Mouse (Mus musculus) urinary bladder, postnatal 10 days (tissue): ENCODE results near the gene Adcy9.

Experiments used
- DNase-seq: peaks from one replicate; pipeline ENCODE4 v3.0.0; 2022; ENCODE audit warnings: low spot score

The Adcy9 gene

DNA sequence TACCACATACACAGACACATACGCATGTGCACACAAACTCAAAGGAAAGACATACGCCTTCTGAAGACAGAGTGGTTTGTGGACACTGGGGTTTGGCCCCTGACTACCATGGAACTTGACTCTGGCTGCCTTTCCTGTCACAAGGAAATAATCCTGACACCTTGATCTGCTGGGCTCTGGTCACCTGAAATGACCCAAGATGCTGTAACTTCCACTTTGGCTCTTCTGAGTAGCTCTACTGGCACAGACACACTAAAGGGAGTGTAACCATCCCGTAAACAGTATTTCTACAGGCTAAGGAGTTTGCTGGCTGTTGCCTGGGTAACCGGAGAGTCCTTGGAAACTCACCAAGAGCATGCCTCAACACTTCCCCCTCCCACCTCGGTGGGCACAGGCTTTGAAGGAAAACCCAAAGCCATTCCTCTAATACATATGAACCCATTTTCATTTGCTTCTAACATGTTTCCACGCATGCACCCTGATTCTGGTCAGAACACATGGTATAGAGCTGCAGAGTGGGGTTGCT lies 102.2 kb downstream of the Adcy9 start:
- no peak for DNase-seq

DNA sequence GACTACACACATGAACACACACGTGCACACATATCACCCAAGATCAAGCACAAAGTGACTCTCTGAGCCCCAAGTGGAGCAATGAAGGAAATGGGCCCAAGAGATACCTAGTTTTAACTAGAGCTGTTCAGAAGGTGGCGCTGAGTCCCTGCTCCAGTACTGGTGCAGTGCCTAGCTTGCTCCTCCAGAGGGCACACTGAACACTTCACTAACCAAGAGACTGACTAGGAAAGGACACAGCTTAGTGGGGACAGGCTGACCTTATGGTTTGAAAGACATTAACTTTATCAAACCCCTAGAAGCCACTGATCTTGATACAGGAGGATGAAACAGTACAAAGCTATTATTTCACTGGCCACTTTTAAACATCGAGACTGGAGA lies 104.2 kb downstream of the Adcy9 start:
- DNase-seq: no peak

DNA sequence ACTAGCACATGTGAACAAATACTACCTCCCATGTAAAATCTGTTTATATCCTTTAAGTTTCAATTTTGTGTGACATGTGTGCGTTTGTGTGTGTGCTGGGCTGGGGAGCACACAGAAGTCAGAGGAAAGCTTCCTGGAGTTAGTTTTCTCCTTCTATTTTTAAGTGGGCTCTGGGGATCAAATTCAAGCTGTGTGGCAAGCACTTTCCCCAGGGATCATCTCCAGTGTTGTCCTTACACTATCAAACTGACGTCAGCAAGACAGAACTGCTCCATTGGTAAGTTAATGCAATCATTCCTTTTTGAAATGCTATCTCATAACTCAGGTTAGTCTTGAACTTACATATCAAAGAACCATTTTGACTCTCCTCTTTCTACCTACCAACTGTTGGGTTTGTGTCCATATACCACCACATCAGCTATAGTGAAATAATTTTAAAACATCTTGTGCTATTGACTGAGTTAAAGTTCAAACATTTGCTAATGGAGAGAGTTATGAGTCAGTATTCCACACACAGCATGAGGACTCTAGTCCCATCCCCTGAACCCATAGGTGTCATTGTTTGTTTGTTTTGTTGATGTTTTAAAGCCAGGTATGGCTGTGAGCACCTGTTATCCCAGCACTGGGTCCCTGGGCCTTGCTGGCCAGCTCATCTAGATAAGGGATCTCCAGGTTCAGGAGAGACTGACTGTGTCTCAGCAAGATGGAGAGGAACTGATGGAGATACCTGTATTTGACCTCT lies 104.8 kb downstream of the Adcy9 start:
- DNase-seq: no peak

DNA sequence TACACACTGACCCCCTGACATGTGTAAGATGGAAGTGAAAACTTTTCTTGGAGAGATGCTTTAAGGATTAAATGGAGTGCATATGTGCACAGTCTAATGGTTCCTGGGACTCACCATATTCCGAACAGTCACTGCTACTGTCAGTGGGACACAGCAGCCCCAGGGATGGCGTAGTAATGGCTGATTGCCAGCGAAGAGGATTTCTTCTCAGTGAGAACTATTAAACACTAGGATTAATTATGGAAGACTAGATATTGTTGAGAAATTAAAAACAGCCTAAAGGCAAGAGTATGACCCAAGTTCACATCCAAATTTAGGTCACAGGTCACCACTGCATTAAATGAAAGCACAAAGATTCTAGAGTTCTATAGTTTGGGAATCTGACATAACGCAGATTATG lies 105.4 kb downstream of the Adcy9 start:
- no peak for DNase-seq

DNA sequence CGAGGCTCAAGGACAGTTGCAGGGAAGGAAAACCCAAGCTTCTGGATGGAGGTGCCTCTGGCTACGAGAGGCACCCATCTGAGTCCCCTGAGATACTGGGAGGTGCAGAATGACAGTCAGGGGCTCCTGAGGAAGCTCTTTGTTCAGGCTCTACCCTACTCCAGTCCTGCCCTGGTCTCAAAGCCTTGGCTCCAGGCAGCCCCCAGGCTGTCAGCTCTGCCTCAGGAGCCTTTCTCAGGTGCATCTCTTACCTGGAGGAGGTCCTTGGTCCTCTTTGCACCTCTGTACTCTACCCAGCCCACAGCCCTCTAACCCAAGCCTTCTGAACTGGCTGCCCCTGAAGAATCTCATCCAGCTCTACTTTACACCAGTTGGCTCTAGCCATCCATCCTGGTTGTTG lies 108.3 kb downstream of the Adcy9 start:
- no peak for DNase-seq

DNA sequence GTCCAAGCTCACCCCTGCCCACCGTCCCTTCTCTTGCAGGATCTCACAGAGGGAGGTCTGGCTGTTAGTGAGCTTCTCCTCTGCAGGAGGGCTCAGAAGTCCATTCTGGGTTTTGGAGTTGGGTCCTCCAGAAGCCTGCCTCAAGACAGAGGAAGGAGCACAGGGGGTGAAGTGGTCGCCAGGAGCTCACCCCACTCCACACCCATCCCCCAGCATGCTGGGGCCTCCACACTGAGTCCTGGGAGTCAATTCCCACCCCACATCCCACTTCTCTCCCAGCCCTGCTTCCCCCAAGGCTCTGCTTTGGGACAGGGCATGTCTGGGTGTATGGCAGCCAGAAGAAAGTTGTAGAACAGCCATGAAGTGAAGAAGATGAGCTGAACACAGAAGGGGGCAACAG lies 108.7 kb downstream of the Adcy9 start:
- DNase-seq: no peak

DNA sequence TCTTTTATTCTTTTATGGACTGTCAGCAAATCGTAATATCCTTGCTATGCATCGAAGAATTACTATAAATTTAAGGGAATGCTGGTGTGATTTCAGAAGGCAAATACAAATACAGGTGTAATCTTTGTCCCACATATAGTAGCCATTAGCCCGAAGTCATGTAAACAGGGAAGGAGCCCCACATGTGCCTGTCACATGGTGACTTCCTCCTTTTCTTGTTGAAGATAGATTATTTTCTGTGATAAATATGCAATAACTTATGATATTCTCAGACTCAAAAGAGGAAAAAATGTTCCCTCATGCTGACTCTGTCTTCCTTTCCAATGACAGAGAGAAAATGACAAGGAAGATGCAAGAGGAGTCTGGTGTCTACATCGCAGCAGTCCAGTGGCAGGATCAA lies 112.5 kb downstream of the Adcy9 start:
- DNase-seq: no peak

DNA sequence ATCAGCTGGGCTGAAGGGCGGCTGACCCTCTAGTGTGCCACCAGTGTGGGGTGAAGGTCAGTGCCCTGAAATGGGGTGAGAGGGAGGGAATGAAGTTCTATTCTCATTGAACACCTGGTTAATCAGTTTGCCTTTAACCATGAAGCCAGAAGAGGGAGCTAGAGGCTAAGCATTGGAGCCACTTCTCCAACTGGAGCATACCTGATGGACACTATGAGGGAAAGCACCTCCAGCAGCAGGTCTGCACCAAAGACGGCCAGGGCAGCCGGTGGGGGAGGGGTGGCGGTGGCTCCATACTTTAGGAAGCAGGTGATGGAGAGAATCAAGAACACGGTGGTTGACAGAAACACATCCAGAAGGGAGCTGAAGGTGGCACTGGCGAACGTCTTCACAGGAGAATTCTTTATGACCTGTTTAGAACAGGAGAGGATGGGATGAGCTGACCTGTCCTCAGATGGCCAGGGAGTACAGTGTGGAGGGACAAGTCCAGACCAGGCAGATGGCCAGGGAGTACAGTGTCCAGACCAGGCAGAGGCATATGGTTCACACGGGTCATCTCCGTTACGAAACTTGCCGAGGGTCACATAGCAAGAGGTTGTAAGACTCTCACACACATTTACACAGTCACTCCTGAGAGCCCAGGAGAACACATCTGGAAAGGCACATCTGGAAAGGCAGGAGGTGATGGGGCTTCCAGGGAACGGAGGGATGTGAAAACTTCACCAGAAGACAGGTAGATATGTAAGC lies 115.9 kb downstream of the Adcy9 start:
- DNase-seq: no peak

DNA sequence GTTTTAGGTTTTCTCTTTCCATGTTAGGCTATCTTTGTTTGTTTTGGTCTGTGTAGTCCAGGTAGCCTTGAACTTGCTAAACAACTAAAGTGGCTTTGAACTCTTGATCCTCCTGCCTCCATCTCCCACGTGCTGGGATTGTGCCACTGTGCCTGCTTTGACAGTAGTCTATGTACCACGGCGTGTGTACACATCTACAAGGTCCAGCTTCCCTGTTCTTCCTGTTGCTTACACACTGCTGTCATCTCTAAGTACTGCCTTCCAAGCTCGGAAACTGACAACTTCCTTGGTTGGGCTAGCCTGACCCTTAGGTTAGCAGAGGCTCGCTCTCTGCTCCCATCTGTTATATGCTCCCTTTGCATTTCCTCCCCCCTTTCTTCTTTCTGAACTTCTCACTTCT lies 116.7 kb downstream of the Adcy9 start:
- DNase-seq: no peak

DNA sequence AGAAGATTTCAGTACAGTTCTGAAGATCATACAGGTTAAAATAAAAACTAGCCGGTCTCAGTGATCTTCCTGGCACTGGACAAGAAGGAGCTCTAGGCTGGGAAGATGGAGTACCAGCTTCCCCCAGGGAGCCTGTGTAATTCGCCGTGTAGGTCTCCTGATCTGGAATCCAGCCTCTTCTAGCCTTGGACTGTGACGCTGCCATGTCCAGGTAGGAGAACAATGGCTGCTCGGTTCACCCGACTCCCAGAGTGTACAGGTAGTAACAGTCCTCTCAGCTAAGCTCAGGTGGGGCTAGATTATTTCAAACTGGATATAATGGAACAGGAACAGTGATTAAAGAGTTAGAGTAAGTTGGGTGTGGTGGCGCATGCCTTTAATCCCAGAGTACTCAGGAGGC lies 120.0 kb downstream of the Adcy9 start:
- DNase-seq: no peak

DNA sequence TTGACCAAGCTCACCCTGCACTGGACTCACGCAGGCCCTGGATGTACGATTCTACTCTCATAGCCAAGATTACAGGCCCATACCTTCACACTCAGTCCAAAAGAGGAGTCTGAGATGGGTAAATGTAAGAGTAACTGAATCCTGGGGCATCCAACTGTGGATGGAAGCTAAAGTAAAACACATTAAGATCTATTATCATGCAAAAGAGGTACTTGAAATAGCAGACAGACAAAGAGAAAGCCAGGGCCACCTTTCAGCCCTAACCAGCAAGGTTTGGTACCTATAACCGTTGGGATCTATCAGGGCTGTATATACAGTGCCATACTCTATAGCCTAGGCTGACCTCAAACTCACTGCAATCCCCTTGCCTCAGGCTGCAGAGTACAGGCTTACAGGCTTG lies 127.0 kb downstream of the Adcy9 start:
- DNase-seq: no peak

DNA sequence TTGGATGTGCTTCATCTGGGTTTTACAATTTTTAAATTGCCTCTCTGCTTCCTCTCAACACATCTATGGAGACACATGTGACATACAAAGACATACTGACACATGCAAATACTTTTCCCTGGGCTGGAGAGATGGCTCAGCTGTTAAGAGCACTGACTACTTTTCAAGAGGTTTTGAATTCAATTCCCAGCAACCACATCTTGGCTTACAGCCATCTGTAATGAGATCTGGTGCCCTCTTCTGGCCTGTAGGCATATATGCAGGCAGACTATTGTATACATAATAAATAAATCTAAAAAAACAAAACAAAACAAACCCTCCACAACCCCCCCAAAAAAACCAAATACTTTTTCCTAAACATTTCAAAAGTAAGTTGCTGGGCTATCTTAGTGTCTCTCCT lies 130.8 kb downstream of the Adcy9 start:
- no peak for DNase-seq

DNA sequence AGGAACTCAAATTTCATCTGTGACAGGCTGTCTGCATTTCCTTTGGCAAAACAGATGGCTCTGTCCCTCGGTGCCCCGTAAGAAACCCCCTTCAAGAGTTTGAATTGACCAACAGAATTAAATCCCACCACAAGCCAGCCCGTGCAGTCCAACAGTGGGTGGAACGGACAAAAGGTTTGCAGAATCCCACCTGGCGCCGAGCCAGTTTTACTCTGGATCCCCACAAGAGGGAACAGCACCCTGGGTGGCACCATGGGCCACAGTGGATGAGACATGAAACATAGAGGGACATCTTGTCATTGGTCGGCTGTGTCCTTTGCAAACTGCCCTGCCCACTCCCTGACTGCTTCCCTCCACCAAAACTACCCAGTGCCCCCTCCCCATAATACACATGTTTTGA lies 133.7 kb downstream of the Adcy9 start:
- no peak for DNase-seq

DNA sequence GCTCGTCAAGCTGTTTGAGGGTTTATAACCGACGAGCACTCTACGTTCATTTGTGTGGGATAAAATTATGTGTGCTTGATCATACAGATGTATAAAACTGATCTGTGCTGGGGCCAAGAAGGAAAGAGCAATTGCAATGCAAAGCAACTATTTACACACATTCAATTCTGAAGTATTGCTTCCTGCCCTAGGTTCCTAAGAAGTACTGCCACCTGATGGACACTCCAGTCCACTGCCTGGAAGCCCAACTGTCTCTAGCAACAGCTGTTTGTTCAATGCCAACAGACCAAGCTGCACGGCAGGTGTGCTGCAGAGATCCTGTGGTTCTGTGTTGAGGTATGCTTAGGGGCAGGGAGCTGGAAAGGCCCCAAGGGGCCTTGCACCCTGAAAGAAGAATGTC lies 135.0 kb downstream of the Adcy9 start:
- no peak for DNase-seq

DNA sequence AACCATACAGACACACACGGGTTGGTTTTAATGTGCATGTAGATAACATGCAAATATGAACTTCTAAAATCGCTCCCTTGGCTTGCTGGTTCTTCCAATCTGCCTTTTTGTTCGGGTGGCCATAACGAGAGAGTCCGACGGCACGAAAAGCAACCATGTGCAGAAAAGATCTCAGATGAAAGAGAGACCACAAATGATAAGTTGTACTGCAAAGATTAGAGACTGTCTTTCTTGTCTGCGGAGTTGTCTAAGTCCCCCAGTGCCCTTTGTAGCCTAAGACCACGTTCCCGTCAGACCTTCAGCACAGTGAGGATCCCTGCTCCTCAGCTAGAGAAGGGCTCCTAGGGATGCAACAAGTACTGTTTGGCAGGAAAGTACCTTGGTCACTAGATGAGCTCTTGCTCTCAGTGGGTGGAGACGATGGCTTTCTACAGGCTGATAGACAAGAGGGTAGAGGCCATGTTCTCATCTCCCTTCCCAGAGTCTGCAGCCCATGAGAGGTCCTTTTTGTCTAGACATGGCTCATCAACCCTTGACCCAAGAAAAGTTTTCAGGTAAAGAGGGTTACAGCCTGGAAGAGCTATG lies 136.9 kb downstream of the Adcy9 start:
- no peak for DNase-seq

DNA sequence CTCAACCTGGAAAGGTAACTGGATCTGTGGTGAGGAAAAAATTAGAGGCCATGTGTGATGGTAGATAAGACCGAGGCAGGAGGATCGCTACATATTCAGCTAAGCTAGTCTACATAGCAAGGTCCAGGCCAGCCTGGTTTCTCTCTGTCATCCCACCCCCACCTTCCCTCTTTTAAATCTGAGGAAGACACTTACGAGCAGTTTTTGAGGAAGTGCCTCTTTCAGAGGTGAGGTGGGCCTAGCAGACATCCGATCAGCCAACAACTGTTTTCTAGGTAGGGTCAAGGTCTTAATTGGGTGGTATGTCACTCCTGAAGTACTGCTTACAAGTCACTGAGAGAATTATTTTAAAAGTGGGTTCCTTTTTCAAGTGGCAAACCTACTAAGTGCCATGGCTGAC lies 138.8 kb downstream of the Adcy9 start:
- DNase-seq: no peak

DNA sequence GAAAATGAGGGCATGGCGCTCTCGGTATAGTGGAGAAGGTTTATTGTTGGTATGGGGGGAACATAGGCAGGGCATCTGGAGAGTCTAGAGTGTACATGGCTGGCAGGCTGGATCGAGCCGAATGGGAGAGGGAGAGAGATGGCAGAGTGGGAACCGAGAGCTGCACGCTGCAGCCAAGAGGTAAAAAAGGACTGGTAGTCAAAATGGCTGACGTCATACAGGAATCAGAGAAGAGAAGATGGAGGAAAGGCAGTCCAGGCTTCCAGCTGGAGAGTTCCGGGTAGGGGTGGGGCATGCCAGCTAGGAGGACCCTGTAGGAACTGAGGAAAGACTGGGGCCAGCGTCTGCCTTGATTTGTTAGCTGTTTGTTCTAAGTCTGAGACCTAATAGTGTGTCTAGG lies 139.3 kb downstream of the Adcy9 start:
- no peak for DNase-seq

DNA sequence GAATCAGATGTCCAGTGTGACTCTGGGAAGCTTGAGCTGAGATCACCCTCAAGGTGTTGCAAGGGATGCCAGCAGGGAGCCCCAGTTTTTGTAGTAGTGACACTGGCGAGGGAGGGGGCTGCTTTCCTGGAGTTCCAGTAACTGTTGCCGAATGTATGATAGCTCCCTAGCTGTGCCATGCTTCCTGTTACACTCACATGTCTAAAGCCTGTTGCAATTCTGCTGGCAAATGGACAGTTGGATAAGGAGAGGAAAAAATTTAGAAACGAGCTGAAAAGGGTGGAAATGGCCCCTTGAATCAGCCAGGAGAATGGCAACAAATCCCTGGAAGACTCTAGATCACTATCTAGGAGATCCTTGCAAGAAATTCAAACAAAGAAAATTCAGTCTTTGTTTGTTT lies 140.7 kb downstream of the Adcy9 start:
- no peak for DNase-seq

DNA sequence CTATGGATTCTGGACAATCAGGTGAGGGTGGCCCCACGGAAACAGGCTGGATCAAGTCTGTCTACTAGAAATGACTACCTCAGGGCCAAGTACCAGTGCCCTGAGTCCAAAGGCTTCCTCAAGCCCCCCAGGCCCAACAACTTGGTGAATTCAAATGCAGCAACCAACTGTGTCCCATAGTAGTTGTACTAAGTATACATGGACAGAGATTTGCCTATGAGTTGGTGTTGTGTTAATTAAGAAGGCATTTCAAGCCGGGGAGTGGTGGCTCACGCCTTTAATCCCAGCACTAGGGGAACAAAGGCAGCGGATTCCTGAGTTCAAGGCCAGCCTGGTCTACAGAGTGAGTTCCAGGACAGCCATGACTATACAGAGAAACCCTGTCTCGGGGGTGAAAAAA lies 143.7 kb downstream of the Adcy9 start:
- no peak for DNase-seq

DNA sequence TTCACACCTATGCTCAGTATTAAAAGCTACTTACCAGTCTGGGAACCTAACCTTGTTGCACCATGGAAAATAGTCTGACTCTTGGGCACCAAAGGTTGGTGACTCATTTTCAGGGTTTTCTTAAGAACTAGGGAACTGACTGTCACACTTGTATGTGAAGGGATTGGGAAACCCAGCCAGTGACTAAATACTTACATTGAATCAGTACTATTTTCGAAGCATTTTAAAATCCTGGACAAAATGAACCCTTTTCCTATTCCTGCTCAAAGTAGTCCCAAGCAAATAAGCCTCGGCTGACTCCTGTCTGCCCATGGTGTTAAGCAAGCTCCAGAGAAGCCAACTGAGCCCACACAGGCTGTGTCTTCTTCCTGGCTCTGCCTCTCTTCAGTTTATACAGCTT lies 144.1 kb downstream of the Adcy9 start:
- no peak for DNase-seq

DNA sequence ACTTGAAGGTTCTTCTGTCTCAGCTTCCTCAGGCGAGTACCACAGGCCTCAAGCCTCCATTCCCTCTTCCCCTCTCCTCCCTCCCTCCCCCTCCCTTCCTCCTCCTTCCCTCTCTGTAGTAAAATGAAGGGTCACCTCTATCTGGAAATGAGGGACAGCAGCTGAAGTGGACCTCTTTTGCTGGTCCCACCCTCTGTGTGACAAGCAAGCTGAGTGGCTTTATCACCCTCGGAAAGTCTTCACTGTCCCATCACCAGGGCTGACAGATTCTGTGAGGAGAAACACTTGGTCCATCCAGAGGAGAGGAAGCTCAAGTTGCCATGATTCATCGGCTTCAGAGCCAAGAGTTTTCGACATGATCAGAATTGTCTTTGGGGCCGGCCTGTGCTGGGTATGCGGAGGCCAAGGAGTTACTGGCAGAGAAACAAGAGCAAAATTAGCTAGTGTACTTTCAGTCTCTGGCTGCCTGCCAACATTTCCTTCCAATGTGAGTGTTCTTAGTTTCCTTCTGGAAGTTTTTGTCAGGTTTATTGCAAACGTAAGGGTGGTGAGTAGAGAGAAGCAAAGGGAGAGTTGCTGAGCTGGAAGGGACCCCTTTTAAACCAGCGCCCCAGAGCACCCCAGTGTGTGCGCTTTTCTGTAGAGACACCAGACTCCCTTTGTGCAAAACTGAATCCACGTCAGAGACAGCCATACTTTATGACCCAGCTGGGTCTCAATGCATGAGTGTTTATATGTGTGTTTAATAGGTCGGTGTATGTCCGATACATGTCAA lies 146.4 kb downstream of the Adcy9 start:
- DNase-seq: peak; percentile 52

DNA sequence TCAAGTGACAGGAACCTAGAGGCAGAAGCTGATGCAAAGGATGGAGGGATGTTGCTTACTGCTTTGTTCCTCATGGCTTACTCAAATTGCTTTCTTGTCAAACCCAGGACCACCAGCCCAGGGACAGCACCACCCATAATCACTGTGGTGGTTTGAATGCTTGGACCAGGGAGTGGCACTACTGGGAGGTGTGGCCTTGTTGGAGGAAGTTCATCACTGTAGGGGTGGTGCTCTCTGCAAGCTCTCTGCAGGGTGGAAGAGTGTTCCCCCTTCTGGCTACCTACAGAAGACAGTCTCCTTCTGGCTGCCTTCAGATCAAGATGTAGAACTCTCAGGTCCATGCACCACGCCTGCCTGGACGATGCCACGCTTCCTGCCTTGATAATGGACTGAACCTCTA lies 148.0 kb downstream of the Adcy9 start:
- no peak for DNase-seq

DNA sequence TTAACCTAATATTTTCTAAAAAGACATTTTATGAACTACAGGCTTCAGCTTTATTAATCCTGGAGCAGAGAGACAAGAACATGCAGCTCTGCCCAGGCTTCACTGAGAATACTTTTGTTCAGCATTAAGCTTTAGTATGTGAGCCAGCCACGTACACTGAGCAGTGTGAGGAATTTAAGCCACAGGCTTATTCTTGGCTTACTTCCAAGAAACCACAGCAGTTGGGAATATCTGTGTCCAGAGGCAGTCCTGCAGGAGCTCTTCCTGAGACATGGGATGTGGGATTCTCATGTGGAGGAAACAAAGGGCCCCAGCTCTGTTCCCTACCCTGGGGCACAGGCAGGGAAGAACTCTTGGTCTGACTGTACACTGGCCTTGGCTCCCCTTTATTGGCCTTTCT lies 149.4 kb downstream of the Adcy9 start:
- DNase-seq: no peak
